Mouse (Mus musculus) neural tube, embryonic 10.5 days (tissue): Measurements from ENCODE around the gene Gm973.

ENCODE experiments used
- DNase-seq: peaks from one replicate; pipeline ENCODE4 v3.0.0-alpha.2; 2017; ENCODE audit warnings: low spot score; ENCODE audit errors: extremely low spot score

The Gm973 gene

GRCm38 (mm10) chr1:59580131-59580751 lies 64.2 kb downstream of the Gm973 start:
- DNase-seq: peak; percentile 38

- DNase-seq: no peak
Measured at GRCm38 (mm10) chr1:59580880-59581279, 64.8 kb downstream of the Gm973 start.

GRCm38 (mm10) chr1:59584656-59585410 lies 68.8 kb downstream of the Gm973 start:
- peak; percentile 84 for DNase-seq

- no peak for DNase-seq
Measured at GRCm38 (mm10) chr1:59589271-59589670, 73.2 kb downstream of the Gm973 start.

- no peak for DNase-seq
Measured at GRCm38 (mm10) chr1:59592359-59592758, 76.3 kb downstream of the Gm973 start.

GRCm38 (mm10) chr1:59592876-59593275 lies 76.8 kb downstream of the Gm973 start:
- no peak for DNase-seq

GRCm38 (mm10) chr1:59593622-59594035 lies 77.6 kb downstream of the Gm973 start:
- DNase-seq: no peak

GRCm38 (mm10) chr1:59594586-59595266 lies 78.7 kb downstream of the Gm973 start:
- no peak for DNase-seq

- DNase-seq: no peak
Measured at GRCm38 (mm10) chr1:59595609-59596008, 79.5 kb downstream of the Gm973 start.

- DNase-seq: no peak
Measured at GRCm38 (mm10) chr1:59602531-59603416, 86.7 kb downstream of the Gm973 start.

- DNase-seq: no peak
Measured at GRCm38 (mm10) chr1:59603417-59603712, 87.3 kb downstream of the Gm973 start.

- peak; percentile 51 for DNase-seq
Measured at GRCm38 (mm10) chr1:59603893-59604292, 87.8 kb downstream of the Gm973 start.

GRCm38 (mm10) chr1:59606479-59606878 lies 90.4 kb downstream of the Gm973 start:
- DNase-seq: no peak

GRCm38 (mm10) chr1:59607071-59607470 lies 91.0 kb downstream of the Gm973 start:
- DNase-seq: no peak

- no peak for DNase-seq
Measured at GRCm38 (mm10) chr1:59608125-59608762, 92.2 kb downstream of the Gm973 start.

- no peak for DNase-seq
Measured at GRCm38 (mm10) chr1:59608920-59609319, 92.9 kb downstream of the Gm973 start.

GRCm38 (mm10) chr1:59609458-59609857 lies 93.4 kb downstream of the Gm973 start:
- DNase-seq: no peak

GRCm38 (mm10) chr1:59609896-59610295 lies 93.8 kb downstream of the Gm973 start:
- no peak for DNase-seq

- no peak for DNase-seq
Measured at GRCm38 (mm10) chr1:59610929-59611328, 94.9 kb downstream of the Gm973 start.

GRCm38 (mm10) chr1:59613795-59614194 lies 97.7 kb downstream of the Gm973 start:
- DNase-seq: peak; percentile 65

- no peak for DNase-seq
Measured at GRCm38 (mm10) chr1:59615021-59615420, 99.0 kb downstream of the Gm973 start.
